Mouse (Mus musculus) CH12.LX (cell line): ENCODE data around the gene Edaradd. TPM values are rescaled to one million over a fixed set of nuclear protein-coding genes. Genes with fewer than 3 reads are reported as not detected.
A peak's percentile ranks its signal among the peaks of the same experiment; 100 is the strongest.

Source experiments
- DNase-seq: peaks from one replicate; pipeline ENCODE4 v3.0.0-alpha.2; 2013; ENCODE audit errors: extremely low read depth
- H3K27ac ChIP-seq: 2 replicates; pipeline ENCODE4 v1.5.1; 2012; ENCODE audit warnings: low read depth, mild to moderate bottlenecking, control low read depth, moderate library complexity; ENCODE audit not compliant: insufficient read depth
- H3K27me3 ChIP-seq: replicated peaks from 2 replicates; pipeline ENCODE3; 2012; ENCODE audit warnings: inconsistent platforms
- H3K36me3 ChIP-seq, 2 experiments: replicated peaks in 1 of 2; 2 replicates each; pipeline versions ENCODE3 to v1.6.1; 2012; ENCODE audit warnings: inconsistent platforms in 1 of 2, low read length in 1 of 2, mild to moderate bottlenecking in 1 of 2, mixed read lengths in 1 of 2, moderate library complexity in 1 of 2; ENCODE audit not compliant: control insufficient read depth in 1 of 2, insufficient read depth in 1 of 2
- H3K4me1 ChIP-seq, 2 experiments: 2 replicates each; pipeline ENCODE4 v1.6.1; 2012; ENCODE audit warnings: inconsistent platforms in 1 of 2, moderate library complexity in 1 of 2; ENCODE audit not compliant: insufficient read depth in 2 of 2, control insufficient read depth in 1 of 2
- H3K4me2 ChIP-seq: 2 replicates; pipeline ENCODE4 v1.6.1; 2012; ENCODE audit warnings: low read depth, mild to moderate bottlenecking, control low read depth; ENCODE audit not compliant: poor library complexity, insufficient read depth, severe bottlenecking
- H3K4me3 ChIP-seq, 3 experiments: fragments of 150-350 bp in 1 of 3; sonication (generic) in 1 of 3; replicated peaks in 1 of 3; 2 replicates each; pipeline versions ENCODE3 to v1.5.1; 2011 to 2012; ENCODE audit warnings: low read depth in 2 of 3, low read length in 2 of 3, mild to moderate bottlenecking in 2 of 3, moderate library complexity in 2 of 3, control low read depth in 1 of 3, improper control_type of control experiment in 1 of 3, inconsistent platforms in 1 of 3, mixed read lengths in 1 of 3; ENCODE audit not compliant: poor library complexity in 1 of 3
- H3K79me2 ChIP-seq: replicated peaks from 2 replicates; pipeline ENCODE4 v1.6.1; 2012; ENCODE audit warnings: mild to moderate bottlenecking, moderate library complexity; ENCODE audit not compliant: control insufficient read depth, poor library complexity, insufficient read depth, severe bottlenecking; ENCODE audit errors: extremely low read depth
- H3K9ac ChIP-seq: 2 replicates; pipeline ENCODE4 v1.6.1; 2012; ENCODE audit warnings: low read depth, mild to moderate bottlenecking, control low read depth, moderate library complexity; ENCODE audit not compliant: insufficient read depth
- H3K9me3 ChIP-seq: replicated peaks from 2 replicates; pipeline ENCODE3; 2012; ENCODE audit warnings: low read length, inconsistent platforms, mixed read lengths
- BHLHE40 ChIP-seq: IDR thresholded peaks from 2 replicates; pipeline ENCODE4 v1.6.1; 2011; ENCODE audit warnings: mild to moderate bottlenecking, low read depth, low read length, improper control_type of control experiment
- CHD1 ChIP-seq: IDR thresholded peaks from 2 replicates; pipeline ENCODE4 v1.6.1; 2012; ENCODE audit warnings: low read depth, low read length, improper control_type of control experiment, inconsistent platforms
- CHD2 ChIP-seq: IDR thresholded peaks from 2 replicates; pipeline ENCODE4 v1.6.1; 2011; ENCODE audit warnings: low read length, improper control_type of control experiment
- E2F4 ChIP-seq: IDR thresholded peaks from 2 replicates; pipeline ENCODE4 v1.6.1; 2011; ENCODE audit warnings: low read depth, low read length, improper control_type of control experiment; ENCODE audit not compliant: insufficient replicate concordance
- ELF1 ChIP-seq: IDR thresholded peaks from 2 replicates; pipeline ENCODE4 v1.6.1; 2014; ENCODE audit warnings: low read depth, mild to moderate bottlenecking, inconsistent platforms, low read length, improper control_type of control experiment
- EP300 ChIP-seq: IDR thresholded peaks from 2 replicates; pipeline ENCODE4 v1.6.1; 2011; ENCODE audit warnings: low read length, improper control_type of control experiment
- IRF4 ChIP-seq: IDR thresholded peaks from 2 replicates; pipeline ENCODE4 v1.6.1; 2014; ENCODE audit warnings: low read depth, mild to moderate bottlenecking, inconsistent platforms, low read length, improper control_type of control experiment
- MAFK ChIP-seq: IDR thresholded peaks from 2 replicates; pipeline ENCODE4 v1.6.1; 2011; ENCODE audit warnings: low read length, improper control_type of control experiment; ENCODE audit not compliant: insufficient replicate concordance
- MAX ChIP-seq: IDR thresholded peaks from 2 replicates; pipeline ENCODE4 v1.6.1; 2011; ENCODE audit warnings: low read length, improper control_type of control experiment
- MEF2A ChIP-seq: IDR thresholded peaks from 2 replicates; pipeline ENCODE4 v1.6.1; 2014; ENCODE audit warnings: low read depth, mild to moderate bottlenecking, inconsistent platforms, low read length, improper control_type of control experiment, borderline replicate concordance
- MXI1 ChIP-seq: IDR thresholded peaks from 2 replicates; pipeline ENCODE4 v1.6.1; 2011; ENCODE audit warnings: mild to moderate bottlenecking, low read depth, low read length, improper control_type of control experiment
- SIN3A ChIP-seq: IDR thresholded peaks from 2 replicates; pipeline ENCODE4 v1.6.1; 2012; ENCODE audit warnings: low read length, improper control_type of control experiment, inconsistent platforms
- TCF12 ChIP-seq: IDR thresholded peaks from 2 replicates; pipeline ENCODE4 v1.6.1; 2014; ENCODE audit warnings: low read depth, mild to moderate bottlenecking, inconsistent platforms, low read length, improper control_type of control experiment
- ZMIZ1 ChIP-seq: IDR thresholded peaks from 2 replicates; pipeline ENCODE4 v1.6.1; 2012; ENCODE audit warnings: low read depth, mild to moderate bottlenecking, inconsistent platforms, low read length, improper control_type of control experiment
- ZNF384 ChIP-seq: IDR thresholded peaks from 2 replicates; pipeline ENCODE4 v1.6.1; 2012; ENCODE audit warnings: low read depth, low read length, improper control_type of control experiment, inconsistent platforms
- dilution Hi-C: fragments of 300-500 bp; cut with MboI; formaldehyde crosslinking; loops from 2 replicates; pipeline ENCODE4 v1.14.3; 2020; ENCODE audit warnings: low sequenced_read_pairs; ENCODE audit not compliant: extremely low pct_unique_long_range_greater_than_20kb, extremely low pct_ligation_motif_present
- in situ Hi-C: fragments of 300-500 bp; cut with MboI; formaldehyde crosslinking; loops from 3 replicates; pipeline ENCODE4 v1.14.3; 2019; ENCODE audit warnings: low sequenced_read_pairs, low pct_ligation_motif_present, low pct_unique_long_range_greater_than_20kb, mixed read lengths
- polyA plus RNA-seq: library from polyadenylated mRNA; unstranded; fragments of >175 nt; gene quantifications from 2 replicates; pipeline ENCODE4 v1.2.1, GENCODE M21; 2012; ENCODE audit warnings: low read depth; ENCODE audit not compliant: insufficient read length
- total RNA-seq, 2 experiments: library from RNA; depleted of rRNA; stranded (reverse); fragments of 300-350 nt in 1 of 2; fragments of >200 nt in 1 of 2; gene quantifications; 2 replicates each; pipeline ENCODE4 v1.2.3; 2012 to 2014

The Edaradd gene
- total and polyA plus RNA-seq, 3 experiments: 0.16 to 0.68 (median 0.24) TPM

GRCm38 (mm10) chr13:12569741-12570140 is 49.5 kb upstream of the Edaradd start (continued):
- peak; percentile 76 for TF ChIP-seq IRF4
- TF ChIP-seq MEF2A: peak; percentile 52; the same call in 1 of the 2 replicates
- no peak for TF ChIP-seq MAFK

GRCm38 (mm10) chr13:12568597-12569469 is 48.6 kb upstream of the Edaradd start:
- H3K36me3 ChIP-seq: peaks cover 0 to 14% of the 10 kb centered on the region in 2 experiments
- dilution Hi-C loops (no loop called here), in situ Hi-C loops (no loop called here)
- peak overlapping the region; percentile 98 for H3K4me2 ChIP-seq
- H3K9me3 ChIP-seq: no peaks in the 10 kb centered on the region
- H3K4me1 ChIP-seq: peaks cover 5 to 66% of the 10 kb centered on the region in 2 experiments; a peak in 3 of 4 replicates
- peak overlapping the region; percentile 46 for H3K9ac ChIP-seq
- H3K27me3 ChIP-seq: no peaks in the 10 kb centered on the region
- peak overlapping the region; percentile 37 to 93 (median 92) for H3K4me3 ChIP-seq
- peaks cover 59% of the 10 kb centered on the region for H3K79me2 ChIP-seq
- peak; percentile 79; the same call in 1 of the 2 replicates for TF ChIP-seq CHD1
- TF ChIP-seq EP300: peak; percentile 42; the same call in 1 of the 2 replicates
- peak; percentile 96 for TF ChIP-seq BHLHE40
- no peak for TF ChIP-seq TCF12
- peak; percentile 64 for TF ChIP-seq SIN3A
- TF ChIP-seq ELF1: no peak
- TF ChIP-seq MXI1: peak; percentile 61; the same call in 1 of the 2 replicates
- TF ChIP-seq MAX: 0 out of 2 replicates have a peak, but pooled peaks have one; percentile 24
- peak; percentile 78 for TF ChIP-seq ZNF384
- no peak for DNase-seq
- no peak overlapping the region for H3K27ac ChIP-seq

GRCm38 (mm10) chr13:12567936-12568335 is 47.7 kb upstream of the Edaradd start:
- no peak for TF ChIP-seq MXI1
- TF ChIP-seq CHD2: no peak
- TF ChIP-seq E2F4: no peak
- TF ChIP-seq ZMIZ1: no peak
- dilution Hi-C loops (no loop called here), in situ Hi-C loops (no loop called here)
- H3K36me3 ChIP-seq: peaks cover 0 to 7% of the 10 kb centered on the region in 2 experiments
- H3K9ac ChIP-seq: no peak overlapping the region; the same call in 1 of the 2 replicates
- H3K79me2 ChIP-seq: peaks cover 52% of the 10 kb centered on the region
- H3K4me3 ChIP-seq: peak overlapping the region in 2 of 3 experiments; percentile 92 to 93
- H3K27me3 ChIP-seq: no peaks in the 10 kb centered on the region
- H3K4me2 ChIP-seq: peak overlapping the region; percentile 98
- no peaks in the 10 kb centered on the region for H3K9me3 ChIP-seq
- H3K4me1 ChIP-seq: peaks cover 2 to 67% of the 10 kb centered on the region in 2 experiments; a peak in 2 of 4 replicates
- no peak overlapping the region for H3K27ac ChIP-seq
- no peak for DNase-seq
